Mouse (Mus musculus) right cerebral cortex, postnatal 36 days (tissue): ENCODE data around the gene Terf2.
"Not testable (repeated sequence)": the region's sequence is repeated elsewhere in the genome, so short reads cannot be mapped to it uniquely, and the experiment has no call there.

ENCODE experiments used
- DNase-seq, 2 experiments: peaks; one replicate each; pipeline ENCODE4 v3.0.0; 2022; ENCODE audit warnings: low spot score in 2 of 2, mixed read lengths in 1 of 2

The Terf2 gene

DNA sequence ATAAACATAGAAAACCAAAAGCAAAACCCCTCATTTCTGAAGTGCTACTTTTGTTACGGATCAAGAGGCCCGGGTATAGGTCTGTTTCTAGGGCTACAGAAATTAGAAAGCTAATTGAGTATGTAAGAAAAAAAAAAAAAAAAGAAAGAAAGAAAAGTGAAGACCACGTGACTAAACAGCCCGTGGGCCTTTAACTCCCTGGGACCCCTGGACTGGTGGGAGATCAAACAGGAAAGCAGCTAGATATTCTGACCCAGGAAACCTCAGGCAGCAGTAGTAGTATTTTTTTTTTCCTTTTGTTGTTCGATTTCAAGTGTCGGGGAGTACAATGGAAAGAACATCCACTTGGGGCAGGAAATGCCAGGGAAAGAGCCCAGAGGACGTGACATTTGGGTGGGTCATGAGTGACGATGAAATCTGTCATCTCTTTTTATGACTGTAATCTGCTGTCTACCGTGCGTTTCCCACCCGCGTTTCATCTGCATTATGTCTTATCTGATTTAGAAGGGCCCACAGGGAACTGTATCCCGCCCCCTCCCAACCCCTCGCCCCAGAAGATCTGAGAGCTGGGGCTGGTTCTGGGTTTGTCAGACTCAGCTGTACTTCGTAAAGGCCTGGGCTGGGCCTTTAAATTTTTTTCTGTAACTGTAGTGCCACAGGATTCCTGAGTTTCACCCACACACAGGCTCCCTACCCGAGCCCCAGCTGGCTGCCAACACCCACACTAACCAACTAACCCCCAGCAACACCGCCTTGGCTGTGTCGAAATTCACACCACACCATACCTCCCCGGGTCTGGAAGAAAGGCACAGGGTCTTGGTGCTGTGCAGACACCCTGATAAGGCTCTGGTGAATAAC is 18.0 kb upstream of the Terf2 start:
- peak in 1 of 2 experiments; percentile 19 for DNase-seq

DNA sequence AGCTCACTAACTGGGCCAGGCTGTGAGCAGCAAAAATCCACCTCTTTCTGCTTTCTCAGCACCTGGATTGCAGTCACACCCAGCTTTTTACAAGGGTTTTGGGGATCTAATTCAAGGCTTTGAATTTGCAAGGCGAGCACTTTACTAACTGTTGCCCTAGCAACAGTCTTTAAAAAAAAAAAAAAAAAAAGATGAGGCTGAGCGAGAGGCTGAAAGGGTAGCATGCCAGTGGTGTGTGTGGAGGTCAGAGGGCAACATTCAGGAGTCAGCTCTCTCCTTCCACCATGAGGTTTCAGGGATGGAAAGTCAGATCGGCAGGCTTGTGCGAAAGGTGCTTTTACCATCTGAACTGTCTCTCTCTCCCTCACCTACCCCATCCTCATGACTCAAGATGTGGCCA is 16.9 kb upstream of the Terf2 start:
- no peak for DNase-seq

- DNase-seq, result no peak
Measured at GRCm38 (mm10) chr8:107111340-107112105, 15.2 kb upstream of the Terf2 start.

DNA sequence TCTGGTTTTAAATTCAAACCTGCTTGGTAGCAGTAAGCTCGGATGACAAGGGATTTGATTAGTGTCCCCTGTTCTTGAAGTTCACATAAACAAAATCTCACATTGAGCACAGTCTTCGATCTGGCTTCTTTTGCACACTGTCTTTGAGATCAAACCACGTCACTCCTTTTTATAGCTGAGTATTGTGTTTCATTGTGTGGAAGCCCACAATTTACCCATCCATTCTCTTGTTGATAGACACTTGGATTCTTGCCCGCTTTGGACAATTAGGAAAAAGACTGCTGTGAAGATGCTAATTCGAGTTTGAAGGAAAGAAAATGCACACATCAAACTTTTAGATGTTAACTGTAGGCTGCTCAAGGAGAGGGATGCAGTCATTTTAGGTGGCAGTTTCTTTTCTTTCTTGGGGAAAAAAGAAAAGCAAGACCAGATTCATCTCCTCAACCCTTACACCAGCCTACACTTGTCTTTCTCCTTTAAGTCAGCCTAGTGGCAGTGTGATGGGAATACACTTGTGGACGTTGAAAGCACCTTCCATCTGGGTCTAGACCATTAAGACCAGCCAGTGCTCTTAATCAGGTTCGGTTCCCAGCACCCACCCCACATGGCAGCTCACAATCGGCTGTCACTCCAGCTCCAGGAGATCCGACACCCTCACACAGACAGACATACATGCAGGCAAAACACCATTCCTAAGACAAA is 14.4 kb upstream of the Terf2 start:
- DNase-seq, result no peak

- DNase-seq, result no peak
Measured at GRCm38 (mm10) chr8:107109816-107110435, 13.6 kb upstream of the Terf2 start.

DNA sequence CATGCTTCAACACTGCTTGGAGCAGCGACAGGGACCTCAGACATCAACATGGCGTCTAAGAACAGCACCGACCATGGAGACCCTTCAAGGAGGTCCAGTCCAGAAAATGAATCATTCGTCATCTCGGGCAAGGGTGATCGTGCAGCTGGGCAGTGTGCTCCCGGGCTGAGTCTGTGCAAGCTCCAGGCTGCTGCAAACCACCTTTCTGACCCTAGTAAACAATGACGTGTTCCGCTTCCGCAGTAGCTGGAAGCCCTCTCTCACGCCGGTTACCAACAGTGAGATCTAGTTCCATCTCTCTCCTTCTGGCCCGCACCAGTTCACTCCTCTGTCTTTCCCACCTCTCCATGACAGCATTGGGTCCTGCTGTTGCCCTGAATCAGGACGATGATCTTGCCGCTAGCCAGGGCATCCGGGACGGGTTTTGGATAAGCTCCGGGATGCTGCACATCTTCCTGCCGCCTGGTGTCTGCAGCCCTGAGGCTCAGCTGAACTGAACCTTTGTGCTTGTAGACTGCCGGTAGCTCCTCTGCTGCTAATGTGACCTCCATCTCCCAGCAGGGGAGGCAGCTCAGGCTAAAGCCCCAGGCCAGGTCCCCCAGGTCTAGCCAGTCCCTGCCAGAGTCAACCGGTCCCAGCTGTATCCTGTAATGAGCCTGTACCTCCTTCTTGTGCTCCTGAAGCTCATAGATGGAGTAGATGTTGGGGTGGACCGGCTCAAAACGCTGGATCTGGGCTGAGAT is 12.8 kb upstream of the Terf2 start:
- no peak for DNase-seq

GRCm38 (mm10) chr8:107108089-107108488 is 11.7 kb upstream of the Terf2 start:
- DNase-seq, result not testable (repeated sequence)

DNA sequence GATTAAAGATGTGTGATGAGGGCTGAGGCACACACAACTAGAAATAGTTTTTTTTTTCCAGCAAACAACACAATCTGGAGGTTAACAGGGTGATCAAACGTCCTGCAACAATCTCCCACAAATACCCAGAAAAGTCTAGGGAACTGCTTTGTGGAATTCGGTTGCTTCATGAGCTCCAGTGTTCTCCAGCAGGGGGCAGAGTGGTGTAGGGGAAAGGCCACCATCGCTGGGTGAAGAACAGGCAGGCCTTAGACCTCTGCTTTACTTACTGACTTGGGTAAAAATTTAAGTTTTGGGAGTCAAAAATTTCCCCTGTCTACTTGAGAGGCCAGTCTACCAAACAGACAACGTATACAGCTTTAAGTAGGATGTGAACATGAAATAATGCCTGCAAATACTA is 8.2 kb upstream of the Terf2 start:
- DNase-seq, result peak in 1 of 2 experiments; percentile 12

GRCm38 (mm10) chr8:107100635-107101034 is 4.3 kb upstream of the Terf2 start:
- no peak for DNase-seq

GRCm38 (mm10) chr8:107095717-107096365 is 506 bp downstream of the Terf2 start:
- DNase-seq, result no peak

GRCm38 (mm10) chr8:107090531-107090930 is 5.8 kb downstream of the Terf2 start:
- no peak for DNase-seq

DNA sequence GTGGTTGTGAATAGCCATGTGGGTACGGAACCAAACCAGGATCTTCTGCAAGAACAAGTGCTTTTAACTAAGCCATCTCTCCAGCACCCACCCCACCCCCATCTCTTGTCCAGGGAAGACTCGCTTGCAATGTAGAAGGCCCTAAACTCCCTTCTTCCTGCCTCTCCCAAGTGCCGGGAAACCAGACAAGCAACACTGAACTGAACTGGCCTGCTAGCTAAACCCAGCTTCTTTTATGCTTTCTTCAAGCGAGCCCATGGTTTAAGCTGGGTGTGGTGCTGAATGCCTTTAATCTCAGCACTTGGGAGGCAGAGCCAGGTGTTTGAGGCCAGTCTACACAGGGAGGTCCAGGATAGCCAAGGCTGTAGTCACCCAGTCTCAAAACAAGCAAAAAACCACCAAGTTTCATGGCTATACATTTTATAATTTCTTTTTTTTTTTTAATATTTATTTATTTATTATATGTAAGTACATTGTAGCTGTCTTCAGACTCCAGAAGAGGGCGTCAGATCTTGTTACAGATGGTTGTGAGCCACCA is 7.8 kb downstream of the Terf2 start:
- no peak for DNase-seq

DNA sequence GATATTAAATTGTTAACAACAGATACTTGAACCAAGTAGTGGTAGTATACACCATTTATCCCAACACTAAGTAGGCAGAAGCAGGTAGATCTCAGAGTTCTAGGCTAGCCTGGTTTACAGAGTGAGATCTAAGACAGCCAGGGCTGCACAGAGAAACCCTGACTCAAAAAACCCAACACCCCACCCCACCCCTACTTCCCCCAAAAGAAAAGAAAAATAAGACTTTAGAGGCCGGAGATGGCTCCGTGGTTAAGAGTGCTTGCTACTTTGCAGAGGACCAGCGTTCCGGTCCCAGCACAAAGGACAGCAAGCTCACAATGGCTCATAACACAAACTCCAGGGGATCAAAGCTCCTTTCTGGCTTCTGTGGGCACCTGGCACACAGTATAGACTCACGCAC is 10.3 kb downstream of the Terf2 start:
- no peak for DNase-seq

DNA sequence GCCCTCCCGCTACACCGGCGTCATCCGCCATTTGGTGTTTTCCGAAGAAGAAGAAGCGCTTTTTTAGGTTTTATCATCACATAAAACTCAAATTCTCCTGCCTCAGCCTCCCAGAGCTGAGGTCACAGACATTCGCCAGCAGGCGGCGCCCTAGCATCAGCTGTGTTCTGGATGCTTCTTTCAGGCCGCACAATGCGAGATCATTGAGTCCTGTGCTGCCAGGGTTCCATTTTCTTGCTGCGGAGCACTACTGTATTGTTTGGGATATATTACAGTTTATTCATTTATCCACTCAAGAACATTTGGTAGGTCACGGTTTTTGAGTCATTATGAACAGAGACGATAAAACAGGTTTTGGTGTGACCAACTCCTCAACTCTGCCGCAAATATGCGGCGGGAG is 11.0 kb downstream of the Terf2 start:
- DNase-seq, result no peak

DNA sequence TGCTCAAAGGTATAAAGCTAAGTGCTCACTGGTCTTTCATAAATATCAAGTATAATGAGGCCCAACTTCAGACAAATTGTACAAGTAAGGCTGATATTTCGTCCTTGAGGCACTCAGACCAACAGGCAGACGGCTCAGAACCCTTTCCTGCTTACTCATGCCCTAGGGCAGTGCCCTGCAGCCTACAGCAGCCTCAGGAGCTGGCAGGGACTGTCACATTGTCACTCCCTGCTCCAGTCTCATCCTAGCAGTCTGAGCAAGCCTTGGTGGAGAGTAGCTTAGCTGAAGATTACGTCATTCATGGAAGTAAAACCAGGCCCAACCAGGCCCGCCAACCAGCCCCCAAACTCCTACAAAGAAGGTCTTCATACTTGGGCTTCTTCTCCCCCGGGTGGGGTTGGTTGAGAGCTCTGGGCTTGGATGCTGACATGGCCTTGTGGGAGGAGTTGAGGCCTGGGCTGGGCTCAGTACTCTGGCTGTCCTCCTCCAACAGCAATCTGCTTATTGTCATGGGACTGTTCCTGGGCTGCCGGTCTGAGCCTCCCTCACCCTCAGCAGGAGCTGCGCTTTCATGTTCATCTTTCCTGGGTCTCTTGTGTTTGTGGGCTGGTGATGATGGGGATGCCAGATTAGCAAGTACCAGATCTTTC is 20.0 kb downstream of the Terf2 start:
- DNase-seq, result no peak

GRCm38 (mm10) chr8:107074128-107074527 is 22.2 kb downstream of the Terf2 start:
- no peak for DNase-seq

GRCm38 (mm10) chr8:107073706-107074105 is 22.6 kb downstream of the Terf2 start:
- no peak for DNase-seq

DNA sequence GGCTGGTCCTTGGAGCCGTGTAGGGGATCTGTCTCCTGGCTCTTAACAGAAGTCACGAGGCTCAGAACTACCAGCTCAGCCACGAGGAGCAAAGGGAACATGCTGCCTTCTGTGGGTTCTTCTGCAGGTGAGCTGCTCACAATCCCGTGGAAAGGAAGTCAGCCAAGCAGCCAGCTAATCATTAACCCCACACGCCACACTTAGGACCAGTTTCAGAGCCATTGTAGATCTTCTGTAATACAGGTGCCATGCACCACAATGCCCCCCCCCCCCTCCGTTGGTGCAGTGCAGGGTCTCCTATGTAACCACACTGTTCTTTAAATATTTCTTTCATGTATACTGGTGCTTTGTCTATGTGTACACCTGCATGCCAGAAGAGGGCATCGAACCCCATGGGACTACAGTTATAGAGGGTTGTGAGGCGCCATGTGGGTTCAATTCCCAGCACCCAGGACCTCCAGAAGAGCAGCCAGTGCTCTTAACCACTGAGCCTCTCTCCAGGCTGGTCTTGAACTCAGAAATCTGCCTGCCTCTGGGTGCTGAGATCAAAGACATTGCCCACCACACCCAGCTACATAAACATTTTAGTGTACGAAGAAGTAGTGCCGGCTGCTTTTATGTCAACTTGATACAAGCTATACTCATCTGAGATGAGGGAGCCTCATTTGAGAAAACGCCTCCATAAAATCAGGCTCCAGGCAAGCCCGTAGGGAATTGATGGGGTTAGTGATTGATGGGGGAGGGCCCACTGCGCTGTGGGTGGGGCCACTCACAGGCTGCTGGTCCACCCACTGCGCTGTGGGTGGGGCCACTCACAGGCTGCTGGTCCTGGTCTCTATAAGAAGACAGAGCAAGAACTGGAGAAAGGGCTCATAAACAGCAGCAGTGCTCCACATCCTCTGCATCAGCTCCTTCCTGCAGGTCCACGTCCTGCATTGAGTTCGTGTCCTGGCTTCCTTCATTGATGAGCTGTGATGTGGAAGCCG is 30.5 kb downstream of the Terf2 start, which contains the start of gene Tmed6:
Tmed6 (minus strand) TSS at position 134 of the 986 bp plus-strand sequence.
- no peak for DNase-seq

DNA sequence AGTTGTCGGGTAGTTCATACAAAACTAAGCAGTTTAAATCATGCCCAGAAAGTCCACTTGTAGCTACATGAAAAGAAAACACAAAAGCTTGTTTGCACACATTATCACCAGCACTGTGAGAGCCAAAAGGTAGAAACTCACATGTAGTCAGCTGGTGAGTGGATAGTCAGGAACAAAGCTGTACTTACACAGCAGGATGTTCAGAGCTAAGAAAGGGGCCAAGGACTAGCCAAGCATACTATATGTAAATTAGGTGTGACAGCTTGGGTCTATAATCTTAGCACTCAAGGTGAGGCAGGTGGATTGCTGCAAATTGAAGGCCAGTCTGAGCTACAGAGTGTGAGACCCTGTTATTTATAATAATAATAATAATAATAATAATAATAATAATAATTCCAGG is 33.7 kb downstream of the Terf2 start:
- no peak for DNase-seq
